Comparison of ENCODE assay signal across 23 mouse cellular contexts in genomic region chr6:146248341-146248740, GRCm38 (mm10).
DNase-seq lines count a peak whose midpoint lies in the region; ATAC-seq lines count a peak whose summit lies in the region.
"Had no signal": no experiment of that assay in that cellular context is flagged by ENCODE, and none has a peak within 500 bp of the region (broad histone marks: within the 10 kb centered on the region; RNA-seq: fewer than 3 reads in every experiment).

No protein-coding gene starts in this region.

- no peaks in the 10 kb centered on the region for H3K27me3 ChIP-seq in liver, embryonic 13.5 days
- H3K27me3 ChIP-seq in liver, embryonic 12.5 days (replicated peaks) = no peaks in the 10 kb centered on the region
- no peaks in the 10 kb centered on the region for H3K27me3 ChIP-seq in midbrain, embryonic 11.5 days (ENCODE audit: control insufficient read depth, insufficient read depth, low read length)
- no peaks in the 10 kb centered on the region for H3K27me3 ChIP-seq in midbrain, embryonic 10.5 days (ENCODE audit: low read depth, poor library complexity, severe bottlenecking)
- H3K27me3 ChIP-seq: CH12.LX; forebrain, embryonic 13.5 days; heart, embryonic 15.5 days had no signal

- H3K9me3 ChIP-seq in liver, embryonic 13.5 days (replicated peaks) = no peaks in the 10 kb centered on the region; the same call in 1 of the 2 replicates
- 0 out of 2 replicates have a peak, but pooled peaks cover 5% of the 10 kb centered on the region for H3K9me3 ChIP-seq in liver, embryonic 12.5 days (replicated peaks)
- no peaks in the 10 kb centered on the region for H3K9me3 ChIP-seq in midbrain, embryonic 11.5 days (ENCODE audit: control insufficient read depth, low read length)
- no peaks in the 10 kb centered on the region for H3K9me3 ChIP-seq in midbrain, embryonic 10.5 days (replicated peaks)
- H3K9me3 ChIP-seq: embryonic facial prominence, embryonic 13.5 days; forebrain, embryonic 13.5 days; heart, embryonic 10.5 days had no signal

- H3K4me3 ChIP-seq in liver, embryonic 13.5 days (replicated peaks) = no peak overlapping the region
- no peak overlapping the region for H3K4me3 ChIP-seq in liver, embryonic 12.5 days
- H3K4me3 ChIP-seq in midbrain, embryonic 11.5 days (ENCODE audit: low read depth, low read length) = no peak overlapping the region
- H3K4me3 ChIP-seq in midbrain, embryonic 10.5 days = no peak overlapping the region
- H3K4me3 ChIP-seq: embryonic facial prominence, embryonic 13.5 days; forebrain, embryonic 13.5 days; heart, embryonic 10.5 days; heart, embryonic 15.5 days; hindbrain, embryonic 10.5 days had no signal

- H3K4me1 ChIP-seq in liver, embryonic 13.5 days (replicated peaks) = peaks cover 26% of the 10 kb centered on the region
- H3K4me1 ChIP-seq in liver, embryonic 12.5 days = peaks cover 23% of the 10 kb centered on the region
- H3K4me1 ChIP-seq in midbrain, embryonic 11.5 days (ENCODE audit: control insufficient read depth, insufficient read depth, low read length) = no peaks in the 10 kb centered on the region
- H3K4me1 ChIP-seq in midbrain, embryonic 10.5 days = peaks cover 4% of the 10 kb centered on the region; the same call in 1 of the 2 replicates
- H3K4me1 ChIP-seq: forebrain, embryonic 13.5 days; hindbrain, embryonic 10.5 days had no signal

- DNase-seq in liver, embryonic 13.5 days = no peak
- DNase-seq in midbrain, embryonic 11.5 days (ENCODE audit: low spot score, missing footprints) = peak; percentile 73
- DNase-seq in midbrain, embryonic 10.5 days (ENCODE audit: low spot score) = no peak
- DNase-seq in lung, postnatal 36 days = no peak
- DNase-seq in gastrocnemius, postnatal 14 days = no peak
- DNase-seq: adrenal gland, postnatal 14 days; cerebellum, adult 11-12 months; cerebellum, adult 9-10 months; cerebellum, postnatal 25 days; forebrain, postnatal 0 days; gastrocnemius, postnatal 25 days; heart, postnatal 14 days had no signal

- intact Hi-C loops in gastrocnemius, postnatal 14 days (cut with DNase I; ENCODE audit: low total_unique reads) = no loop called here

- 69% methylated on average over 2 of the region's 2 CpGs for WGBS in liver, embryonic 13.5 days (ENCODE audit: insufficient replicate concordance)
- WGBS in liver, embryonic 12.5 days (ENCODE audit: insufficient replicate concordance) = 62% methylated on average over 2 of the region's 2 CpGs
- WGBS in midbrain, embryonic 11.5 days = 81% methylated on average over 2 of the region's 2 CpGs
- WGBS in midbrain, embryonic 10.5 days = 82% methylated on average over 2 of the region's 2 CpGs

- no peak for ATAC-seq in liver, embryonic 13.5 days (ENCODE audit: low read depth)
- no peak for ATAC-seq in liver, embryonic 12.5 days
- ATAC-seq in midbrain, embryonic 11.5 days (ENCODE audit: low FRiP score) = no peak
- ATAC-seq in erythroid progenitor cell, adult 5-6 weeks (replicated peaks; ENCODE audit: low FRiP score, poor library complexity, severe bottlenecking) = 0 out of 2 replicates have a peak, but pooled peaks have one; percentile 16
- ATAC-seq: activated CD4-positive, CD25-positive, alpha-beta regulatory T cell, adult 4 months; forebrain, embryonic 13.5 days; forebrain, postnatal 0 days had no signal

- H3K27ac ChIP-seq in liver, embryonic 13.5 days = no peak overlapping the region
- H3K27ac ChIP-seq in liver, embryonic 12.5 days = no peak overlapping the region
- H3K27ac ChIP-seq in midbrain, embryonic 11.5 days (ENCODE audit: low read depth, low read length) = no peak overlapping the region
- no peak overlapping the region for H3K27ac ChIP-seq in midbrain, embryonic 10.5 days (replicated peaks)
- H3K27ac ChIP-seq: embryonic facial prominence, embryonic 13.5 days; forebrain, embryonic 13.5 days; heart, embryonic 10.5 days; heart, embryonic 15.5 days; hindbrain, embryonic 10.5 days; hindbrain, embryonic 14.5 days had no signal

- H3K9ac ChIP-seq in liver, embryonic 13.5 days = no peak overlapping the region
- no peak overlapping the region for H3K9ac ChIP-seq in liver, embryonic 12.5 days
- H3K9ac ChIP-seq in midbrain, embryonic 11.5 days (ENCODE audit: low read length) = no peak overlapping the region
- H3K9ac ChIP-seq: embryonic facial prominence, embryonic 13.5 days; forebrain, embryonic 13.5 days; forebrain, postnatal 0 days; heart, embryonic 15.5 days; hindbrain, embryonic 14.5 days had no signal

- no peaks in the 10 kb centered on the region for H3K36me3 ChIP-seq in liver, embryonic 13.5 days
- H3K36me3 ChIP-seq in liver, embryonic 12.5 days = no peaks in the 10 kb centered on the region
- H3K36me3 ChIP-seq in midbrain, embryonic 11.5 days (ENCODE audit: control insufficient read depth, insufficient read depth, low read length) = no peaks in the 10 kb centered on the region
- no peaks in the 10 kb centered on the region for H3K36me3 ChIP-seq in midbrain, embryonic 10.5 days
- H3K36me3 ChIP-seq: embryonic facial prominence, embryonic 13.5 days; G1E; hindbrain, embryonic 10.5 days had no signal

- 0 out of 2 replicates have a peak overlapping the region, but pooled peaks have one; percentile 24 for H3K4me2 ChIP-seq in liver, embryonic 13.5 days
- H3K4me2 ChIP-seq in liver, embryonic 12.5 days = no peak overlapping the region
- H3K4me2 ChIP-seq in midbrain, embryonic 11.5 days = no peak overlapping the region
- H3K4me2 ChIP-seq: embryonic facial prominence, embryonic 13.5 days; forebrain, embryonic 13.5 days; heart, embryonic 15.5 days; hindbrain, embryonic 14.5 days had no signal
